Mouse (Mus musculus): ENCODE measurements around the gene Cuedc1.

Cuedc1 gene

DNA sequence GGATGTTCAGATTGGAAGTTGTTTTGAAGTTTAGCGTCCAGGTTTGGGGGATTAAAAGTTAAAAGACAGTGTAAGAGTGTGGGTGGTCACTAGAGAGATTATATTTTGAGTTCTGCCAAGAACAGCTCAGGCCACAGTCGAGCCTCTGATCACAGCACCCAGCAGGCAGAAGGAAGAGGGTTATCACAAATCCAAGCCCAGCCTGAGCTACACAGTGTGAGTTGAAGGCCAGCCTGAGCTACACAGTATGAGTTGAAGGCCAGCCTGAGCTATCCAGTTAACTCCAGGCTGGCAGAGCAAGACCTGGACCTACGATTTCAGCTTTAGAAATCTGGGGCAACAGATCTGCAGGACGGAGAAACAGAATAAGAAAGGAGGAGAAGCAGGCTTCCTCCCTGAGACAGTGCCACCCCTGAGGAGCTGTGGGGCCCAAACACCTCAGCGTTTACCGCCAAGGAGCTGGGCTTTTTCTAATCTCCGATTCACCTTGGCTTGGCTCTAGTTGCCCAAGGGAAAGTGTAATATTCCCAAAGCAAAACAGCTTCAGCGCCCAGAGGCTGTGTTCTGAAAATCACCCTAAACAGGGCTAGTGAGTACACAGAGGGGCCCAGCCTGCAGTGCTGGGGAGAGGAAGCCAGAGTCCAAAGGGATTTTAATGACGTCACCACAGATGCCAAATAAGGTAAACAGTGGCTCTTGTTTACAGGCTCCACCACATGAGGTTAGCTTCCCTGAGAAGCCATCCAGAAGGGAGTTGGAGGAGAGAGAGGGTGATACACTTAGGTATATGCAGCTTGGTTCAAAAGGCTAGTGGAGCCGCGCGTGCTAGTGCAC is 143.8 kb downstream of the Cuedc1 start:
- DNase-seq: no peak
